Mouse (Mus musculus) cerebellum, postnatal 4 days (tissue): ENCODE results near the gene Gcm2.

ENCODE experiments used
- DNase-seq, 2 experiments: peaks; one replicate each; pipeline ENCODE4 v3.0.0; 2022; ENCODE audit warnings: low spot score in 2 of 2, mixed read lengths in 1 of 2

Gcm2 gene

DNA sequence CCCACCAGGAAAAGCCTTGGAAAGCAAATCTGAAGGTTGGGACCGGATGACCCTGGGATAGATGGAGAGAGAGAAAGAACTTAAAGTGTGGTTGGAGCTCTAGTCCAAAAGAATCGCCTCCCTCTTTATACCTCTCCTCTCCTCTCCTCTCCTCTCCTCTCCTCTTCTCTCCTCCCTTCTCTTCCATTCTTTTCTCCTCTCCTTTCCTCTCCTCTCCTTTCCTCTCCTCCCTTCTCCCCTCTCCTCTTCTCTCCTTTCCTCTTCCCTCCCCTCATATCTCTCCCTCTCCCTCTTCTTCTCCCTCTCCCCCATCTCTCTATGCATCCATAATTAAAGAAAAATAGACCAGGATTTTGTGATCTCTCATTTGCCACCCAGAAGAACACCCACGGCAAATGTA, at the start of gene Gcm2:
TSS of gene Gcm2 (minus strand) at position 101 of the 400 bp plus-strand sequence.
- DNase-seq = no peak

DNA sequence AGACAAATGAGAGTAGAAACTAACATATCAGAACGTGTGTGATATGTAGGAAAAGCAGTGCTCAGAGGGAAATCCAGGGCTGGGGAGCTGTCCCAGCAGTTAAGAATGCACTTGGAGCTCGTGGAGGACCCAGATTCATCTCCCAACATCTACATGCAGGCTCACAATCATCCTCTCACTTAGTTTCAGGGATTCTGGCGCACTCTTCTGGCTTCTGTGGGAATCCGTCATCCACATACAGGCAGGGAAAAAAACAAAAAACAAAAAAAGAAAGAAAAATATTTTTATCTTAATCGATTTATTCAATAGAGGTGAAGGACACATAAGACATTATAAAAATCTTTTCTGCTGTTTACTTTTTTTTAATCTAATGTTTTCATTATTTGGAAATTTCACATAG, 47.6 kb upstream of the Gcm2 start:
- DNase-seq = no peak

DNA sequence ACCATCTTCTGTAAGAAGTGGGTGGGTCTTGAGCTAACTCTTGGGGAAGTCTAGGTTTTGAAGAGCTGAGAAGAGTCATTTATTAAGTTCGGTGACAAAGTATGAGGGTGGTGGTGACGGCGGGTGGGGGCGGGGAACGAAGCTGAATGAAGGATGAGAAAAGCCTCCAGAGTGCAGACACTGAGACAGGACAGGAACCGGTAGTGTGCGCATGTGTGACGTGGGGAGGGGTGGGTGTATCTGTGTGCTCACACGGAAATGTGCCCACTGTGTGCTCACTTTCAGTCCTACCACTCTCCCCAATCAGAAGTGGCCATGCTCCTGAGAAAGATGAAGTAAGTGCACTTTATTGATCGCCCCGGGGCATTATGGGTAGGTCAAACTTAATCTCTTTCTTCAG, 42.3 kb upstream of the Gcm2 start:
- no peak for DNase-seq

DNA sequence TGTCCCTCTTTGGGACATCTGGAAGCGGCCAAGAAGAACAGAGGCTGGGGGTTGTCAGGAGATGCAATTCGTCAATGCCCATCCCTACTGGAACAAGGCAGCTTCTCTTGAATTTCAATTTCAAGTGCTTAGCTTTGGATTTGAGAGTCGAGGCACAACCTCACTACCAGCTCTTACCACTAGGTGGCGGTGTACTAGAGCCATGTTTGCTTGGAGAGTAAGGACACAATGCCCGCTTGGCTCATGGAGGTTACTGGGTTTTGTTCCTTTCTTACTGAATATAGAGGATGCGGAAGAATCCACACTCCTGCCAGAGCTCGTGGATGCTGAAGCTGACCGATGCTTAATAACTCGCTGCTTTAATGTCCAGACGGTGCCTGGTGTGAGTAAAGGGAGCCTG, 35.4 kb upstream of the Gcm2 start:
- peak; percentile 46 to 60 for DNase-seq

DNA sequence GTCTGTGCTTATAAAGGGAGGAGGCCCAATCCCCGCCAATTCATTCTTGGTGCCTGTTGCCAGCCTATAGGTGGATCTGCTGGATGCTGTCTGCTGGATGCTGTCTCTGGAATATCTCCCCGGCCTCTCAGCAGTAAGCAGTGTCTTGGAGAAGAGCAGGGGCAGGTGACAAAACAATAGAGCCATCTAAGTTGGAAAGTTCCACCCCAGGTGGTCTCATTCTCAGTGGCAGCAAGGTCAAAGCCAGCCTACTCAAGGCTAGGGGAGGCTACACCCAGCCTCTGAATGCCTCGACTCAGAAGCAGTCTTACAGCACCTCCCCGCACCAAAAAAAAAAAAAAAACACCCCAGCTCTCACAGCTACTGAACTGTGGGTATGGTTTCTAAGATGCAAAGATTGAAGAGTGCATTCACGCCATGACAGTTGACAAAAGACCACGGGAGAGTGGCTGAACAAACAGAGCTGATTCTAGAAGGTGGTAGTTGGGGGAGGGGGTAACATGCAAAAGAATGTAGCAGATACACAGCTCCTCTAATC, 34.7 kb upstream of the Gcm2 start:
- no peak for DNase-seq

DNA sequence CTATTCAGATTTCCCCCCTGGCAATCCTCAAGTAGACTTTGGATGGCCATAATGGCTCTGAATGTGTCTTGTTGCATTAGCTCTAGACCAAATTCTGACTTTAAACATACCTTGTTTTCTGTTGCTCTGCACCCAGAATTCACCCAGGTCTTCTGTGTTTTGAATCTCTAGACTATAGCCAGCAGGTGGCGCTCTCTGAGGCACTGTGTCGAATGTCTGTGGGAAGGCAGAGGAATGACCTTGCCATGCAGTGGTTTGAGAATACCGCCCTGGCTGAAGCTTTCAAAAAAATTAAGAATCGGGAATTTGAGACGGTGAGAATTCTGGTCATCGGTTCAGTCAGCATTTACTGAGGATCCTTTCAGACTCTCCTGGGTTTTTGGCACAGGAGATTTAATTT, 24.1 kb upstream of the Gcm2 start:
- peak; percentile 56 to 67 for DNase-seq

DNA sequence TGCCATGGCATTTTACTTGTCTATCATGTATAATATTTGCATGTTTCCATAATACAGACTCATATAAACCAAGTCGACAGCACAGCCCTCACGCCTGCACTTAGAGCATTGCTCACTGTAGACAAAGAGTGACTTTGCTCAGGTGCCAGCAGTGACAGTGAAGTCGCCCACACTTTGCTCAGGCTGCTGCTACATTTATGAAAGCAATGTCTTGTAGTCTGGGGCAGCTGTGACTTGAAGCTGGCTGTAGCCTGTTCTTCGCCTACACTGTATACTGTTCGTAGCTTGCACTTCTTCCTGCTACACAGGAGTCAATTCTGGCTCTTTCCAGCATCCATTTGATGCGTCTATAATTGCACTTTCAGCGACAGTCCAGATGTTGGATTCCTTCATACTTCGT, 18.2 kb upstream of the Gcm2 start:
- DNase-seq = no peak

DNA sequence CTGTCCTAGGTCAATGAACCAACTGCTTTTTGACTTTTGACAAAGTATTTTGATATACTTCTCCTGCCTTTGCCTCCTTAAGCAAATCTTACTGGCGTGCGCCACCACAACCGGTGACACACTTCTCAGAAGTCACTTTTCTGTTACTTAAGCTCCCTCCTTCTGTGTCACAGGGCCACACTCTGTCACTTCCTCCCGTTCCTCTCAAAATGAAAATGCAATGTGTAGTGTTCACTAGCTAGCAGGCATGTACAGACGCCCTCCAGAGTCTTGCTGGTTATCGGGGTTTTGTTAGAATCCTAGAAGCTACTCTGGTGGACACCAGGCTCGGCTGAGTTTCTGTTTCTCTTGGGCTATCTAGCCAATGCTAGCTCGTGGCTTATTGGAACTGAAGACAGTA, 17.5 kb upstream of the Gcm2 start:
- no peak for DNase-seq

DNA sequence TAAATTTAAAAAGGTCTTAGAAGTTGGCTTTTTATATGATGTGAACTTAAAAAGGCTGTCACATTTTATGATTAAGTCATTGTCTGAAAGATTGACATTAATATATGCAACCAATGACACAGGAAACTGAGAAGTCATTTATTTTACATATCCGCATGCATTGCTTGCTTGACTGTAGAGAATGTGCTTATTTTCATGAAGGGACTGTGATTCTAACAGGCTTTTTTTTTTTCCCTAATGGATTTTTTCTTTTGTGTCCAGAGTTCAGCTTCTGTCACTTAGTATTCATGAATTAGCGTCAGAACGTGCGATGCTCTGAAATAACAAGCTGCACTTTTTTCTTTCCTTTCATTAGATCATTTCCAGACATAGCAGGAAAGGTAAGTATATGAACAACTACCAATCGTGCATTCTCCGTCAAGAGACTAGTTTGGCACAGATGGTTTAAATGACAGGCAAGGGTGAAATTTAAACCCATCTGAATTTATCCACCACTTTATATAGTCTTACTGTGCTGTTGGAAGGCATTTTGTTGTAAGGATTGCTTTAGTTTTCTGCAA, 12.9 kb upstream of the Gcm2 start:
- no peak for DNase-seq

DNA sequence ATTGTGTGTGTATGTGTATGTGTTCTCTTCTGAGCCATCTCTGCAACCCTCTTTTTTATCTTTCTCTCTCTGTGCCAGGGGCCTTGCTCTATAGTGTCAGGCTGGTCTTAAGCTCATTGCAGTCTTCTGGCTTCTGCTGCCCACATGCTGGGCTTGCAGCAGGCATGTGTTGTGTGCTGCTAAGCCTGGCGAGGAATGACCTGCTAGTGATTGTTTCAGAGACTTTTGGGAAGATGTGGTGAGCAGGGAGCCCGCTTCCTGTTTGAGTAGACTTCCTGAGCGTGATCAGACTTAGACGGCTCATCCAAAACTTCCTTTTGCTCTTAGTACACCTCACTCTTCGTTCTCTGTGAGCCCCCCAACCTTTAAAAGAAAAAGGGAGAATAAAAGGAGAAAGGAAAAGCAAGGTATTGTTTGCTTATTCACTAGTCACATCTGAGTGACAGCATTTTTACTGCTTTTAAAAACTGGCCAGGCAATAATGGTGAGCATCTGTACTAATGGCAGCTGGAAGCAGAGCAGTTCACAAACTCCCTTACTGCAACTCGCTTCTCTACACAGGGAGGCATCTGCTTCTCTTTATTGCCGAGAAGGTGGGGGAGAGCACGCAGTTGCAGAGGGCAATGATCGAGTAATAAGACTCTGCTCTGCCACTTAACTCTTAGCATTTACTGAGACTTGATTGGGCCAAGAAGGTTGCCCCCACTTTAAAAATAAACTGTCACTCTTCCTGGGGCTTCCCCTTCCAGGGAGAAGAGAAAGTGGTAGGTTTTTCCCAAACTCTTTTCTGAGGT, 8.5 kb upstream of the Gcm2 start:
- no peak for DNase-seq

DNA sequence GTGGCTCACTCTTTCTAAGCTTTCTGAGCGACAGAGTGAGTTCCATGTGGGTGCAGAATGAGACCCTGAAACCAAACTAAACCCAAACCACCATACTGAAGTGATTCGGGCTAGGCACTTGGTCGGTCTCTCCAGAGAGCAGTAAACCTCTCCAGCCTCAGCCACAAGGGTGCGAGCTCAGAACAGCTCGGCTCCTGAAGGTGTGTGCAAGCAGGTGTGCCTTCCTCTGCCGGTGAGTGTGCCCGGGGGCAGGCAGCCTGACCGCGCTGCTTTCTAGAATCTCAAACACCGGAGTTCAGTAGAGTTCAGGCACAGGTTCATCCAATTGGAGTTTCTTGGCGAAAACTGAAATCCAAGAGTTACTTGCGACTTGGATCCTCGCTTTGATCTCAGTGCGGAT, 3.1 kb upstream of the Gcm2 start, which contains the start of gene Sycp2l:
TSS of gene Sycp2l (plus strand) at position 368 of the 400 bp plus-strand sequence.
- DNase-seq = no peak

DNA sequence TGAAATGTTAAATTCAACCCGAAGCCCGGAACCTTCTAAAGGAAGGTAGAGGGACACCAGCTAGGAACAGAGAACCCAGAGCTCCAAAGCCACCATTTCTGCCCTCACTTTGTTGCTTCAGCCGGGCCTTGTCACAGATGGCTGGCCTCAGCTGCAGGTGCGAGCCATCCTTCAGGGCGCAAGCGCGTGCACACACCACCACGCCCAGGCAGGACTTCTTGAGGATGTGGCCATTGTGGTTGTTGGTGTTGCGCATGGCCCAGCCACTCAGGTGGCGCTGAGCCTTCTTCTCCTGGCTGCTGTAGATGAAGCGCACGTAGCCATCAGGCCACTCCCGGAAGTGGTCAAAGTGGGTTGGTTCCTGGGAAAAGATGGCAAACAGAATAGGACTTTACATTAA, 5.3 kb downstream of the Gcm2 start:
- DNase-seq = no peak

DNA sequence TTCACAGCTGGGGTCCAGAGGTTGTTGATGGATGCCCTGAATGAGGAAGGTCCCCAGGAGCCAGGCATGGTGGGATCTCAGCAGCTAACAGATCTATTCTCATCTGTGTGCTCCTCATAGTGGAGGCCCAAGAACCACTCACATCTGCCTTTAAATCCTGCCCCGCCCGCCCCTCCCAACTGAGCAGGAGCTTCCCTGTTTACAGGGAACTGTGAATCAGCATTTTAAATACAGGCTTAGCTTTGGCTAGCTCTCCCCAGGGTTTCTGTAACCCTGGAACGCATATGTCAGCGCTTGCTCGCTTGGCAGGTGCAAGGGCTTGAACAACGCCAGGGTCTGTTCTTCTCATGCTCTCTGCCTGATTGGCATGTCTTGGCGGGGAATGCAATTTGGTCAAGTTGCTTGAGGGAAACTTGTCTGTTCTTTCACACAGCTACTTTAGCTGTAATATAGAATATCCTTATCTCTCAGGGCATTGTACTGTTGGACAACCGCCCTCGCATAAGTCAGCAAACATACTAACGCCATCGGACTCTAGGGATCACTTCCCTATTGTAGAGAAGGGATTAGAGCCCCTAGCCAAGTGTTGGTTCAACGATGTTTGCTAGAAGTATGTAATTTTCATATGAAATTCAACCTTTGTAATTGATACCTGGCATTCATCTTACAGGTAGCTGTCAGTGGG, 6.9 kb downstream of the Gcm2 start:
- DNase-seq = no peak

DNA sequence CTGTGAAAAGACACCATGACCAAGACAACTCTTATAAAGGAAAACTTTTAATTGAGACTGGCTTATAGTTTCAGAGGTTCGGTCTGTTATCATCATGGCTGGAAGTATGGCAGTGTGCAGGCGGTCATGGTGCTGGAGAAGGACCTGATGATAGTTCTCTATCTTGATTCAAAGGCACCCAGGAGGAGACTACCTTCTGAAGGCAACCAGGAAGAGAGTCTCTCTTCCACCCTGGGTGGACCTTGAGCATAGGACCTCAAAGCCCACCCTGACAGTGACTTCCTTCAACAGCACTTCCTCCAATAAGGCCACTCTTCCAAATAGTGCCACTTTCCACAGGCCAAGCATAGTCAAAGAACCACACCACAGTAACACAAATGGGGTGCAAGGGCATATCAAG, 10.8 kb downstream of the Gcm2 start:
- no peak for DNase-seq

DNA sequence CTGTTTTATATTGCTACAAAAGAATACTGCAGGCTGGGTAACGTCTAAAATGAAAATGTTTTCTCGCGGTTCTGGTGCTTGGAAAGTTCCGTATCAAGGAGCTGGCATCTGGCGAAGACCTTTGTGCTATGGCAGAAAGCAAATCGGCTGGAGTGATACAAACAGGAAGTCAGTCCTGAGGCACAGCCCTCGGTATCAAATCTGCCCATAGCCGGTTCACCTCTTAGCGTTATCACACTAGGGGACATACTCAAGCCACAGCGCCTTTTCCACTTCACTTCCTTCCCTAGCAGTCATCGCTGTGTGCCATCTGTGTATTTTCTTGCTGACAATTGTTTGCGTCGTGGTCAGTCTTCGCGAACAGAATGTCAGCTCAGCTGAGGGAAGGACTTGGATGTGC, 12.5 kb downstream of the Gcm2 start:
- no peak for DNase-seq

DNA sequence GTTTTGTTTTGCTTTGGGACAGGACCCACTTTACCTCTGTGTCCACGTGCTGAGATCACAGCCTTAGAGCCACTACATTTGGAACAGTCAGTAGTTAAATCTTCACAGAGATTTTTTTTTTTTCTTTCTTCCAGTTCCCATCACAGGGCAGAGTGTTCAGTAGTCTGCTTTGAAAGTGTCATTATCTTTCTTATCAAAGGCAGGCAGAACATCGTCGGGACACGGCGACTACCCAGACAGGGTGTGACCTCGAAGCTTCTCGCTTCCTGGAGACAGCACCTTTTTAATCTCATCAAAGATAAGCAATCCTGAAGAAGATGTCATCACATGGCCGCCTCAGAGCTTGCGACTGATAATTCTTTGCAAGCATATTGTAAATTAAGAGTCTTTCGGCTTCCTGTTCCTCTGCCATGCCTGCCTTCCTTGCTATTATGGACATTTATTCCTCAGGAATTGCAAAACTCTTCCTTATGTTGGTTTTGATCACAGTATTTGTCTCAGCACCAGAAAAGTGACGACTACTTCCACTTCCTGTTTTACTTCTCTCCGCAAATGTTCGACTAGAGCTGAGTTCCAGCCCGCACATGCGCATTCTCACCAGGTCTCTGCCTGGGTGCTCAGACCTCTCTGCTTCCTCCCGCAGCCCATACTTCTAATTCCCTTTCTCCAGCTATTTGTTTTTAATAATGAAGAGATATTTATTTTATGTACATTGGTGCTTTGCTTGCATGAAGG, 13.3 kb downstream of the Gcm2 start:
- no peak for DNase-seq

DNA sequence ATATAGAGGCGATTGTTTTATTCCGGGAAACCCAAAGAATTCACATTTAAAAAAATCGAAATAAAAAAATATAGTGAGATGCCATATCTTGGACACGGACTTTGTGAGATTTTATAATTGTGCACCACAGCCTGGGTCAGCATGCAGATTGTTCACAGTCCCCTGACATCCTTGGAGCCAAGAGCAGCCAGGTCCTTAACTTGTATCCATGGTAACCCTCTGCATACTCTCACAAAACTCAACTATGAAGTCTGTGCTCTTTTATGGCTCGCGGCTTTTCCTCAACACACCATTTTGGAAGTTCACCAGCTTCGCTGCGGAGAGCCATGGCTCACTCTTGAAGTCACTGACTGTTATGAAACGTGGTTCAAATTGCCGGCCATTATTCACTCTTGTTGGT, 16.7 kb downstream of the Gcm2 start:
- no peak for DNase-seq

DNA sequence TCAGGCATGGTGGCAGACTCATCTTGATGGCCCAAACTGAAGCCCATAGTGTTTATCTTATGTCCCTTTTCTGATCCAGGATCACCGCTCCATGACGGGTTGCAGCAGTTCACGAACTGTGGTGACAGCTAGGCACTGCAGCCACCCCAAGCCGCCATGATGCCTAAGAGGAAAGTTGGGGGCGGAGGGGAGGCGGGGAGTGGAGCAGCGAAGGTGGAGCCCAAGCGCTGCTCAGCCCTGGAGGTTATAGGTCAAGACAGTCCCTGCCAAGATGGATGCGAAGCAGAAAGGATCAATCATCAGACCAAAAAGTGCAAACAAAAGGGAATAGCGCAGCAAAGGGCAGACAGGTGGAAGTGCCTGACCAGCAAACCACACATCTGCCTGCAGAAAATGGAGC, 19.6 kb downstream of the Gcm2 start:
- DNase-seq = no peak

DNA sequence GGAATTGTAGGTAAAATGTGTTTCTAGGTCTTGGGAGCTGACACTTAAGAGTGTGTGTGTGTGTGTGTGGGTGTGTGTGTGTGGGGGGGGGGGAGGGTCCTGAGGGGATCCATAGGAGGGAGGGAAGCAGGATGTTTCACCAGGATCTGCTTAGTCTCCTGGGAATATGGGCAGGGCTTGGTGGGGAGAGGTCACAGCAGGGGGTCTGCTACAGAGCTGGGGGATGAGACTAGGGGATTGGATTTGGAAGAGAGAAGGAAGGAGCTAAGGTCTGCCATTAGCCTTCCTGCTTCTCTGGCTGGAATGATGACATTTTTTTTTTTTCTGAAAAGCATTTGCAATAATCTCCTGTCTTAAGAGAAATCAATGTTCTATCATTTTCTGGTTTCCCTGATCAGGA, 22.1 kb downstream of the Gcm2 start:
- DNase-seq = no peak

DNA sequence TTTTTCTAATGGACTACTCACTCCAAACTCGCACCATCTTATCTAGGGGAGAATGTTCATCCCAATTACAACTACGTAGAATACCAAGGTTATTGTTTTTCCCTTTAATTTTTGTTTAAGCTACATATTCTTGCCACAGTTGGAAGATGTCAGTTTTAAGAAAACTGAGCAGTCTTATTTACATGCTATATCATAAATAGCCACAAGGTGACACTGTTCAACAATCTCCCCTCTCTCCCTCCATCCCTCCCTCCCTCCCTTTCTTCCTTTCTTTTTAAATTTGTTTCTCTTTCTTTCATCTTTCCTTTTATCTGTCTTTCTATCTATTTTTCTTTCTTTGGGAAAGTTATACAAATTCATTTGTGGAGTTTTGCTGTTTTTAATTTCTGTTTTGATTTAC, 25.7 kb downstream of the Gcm2 start:
- DNase-seq = no peak

DNA sequence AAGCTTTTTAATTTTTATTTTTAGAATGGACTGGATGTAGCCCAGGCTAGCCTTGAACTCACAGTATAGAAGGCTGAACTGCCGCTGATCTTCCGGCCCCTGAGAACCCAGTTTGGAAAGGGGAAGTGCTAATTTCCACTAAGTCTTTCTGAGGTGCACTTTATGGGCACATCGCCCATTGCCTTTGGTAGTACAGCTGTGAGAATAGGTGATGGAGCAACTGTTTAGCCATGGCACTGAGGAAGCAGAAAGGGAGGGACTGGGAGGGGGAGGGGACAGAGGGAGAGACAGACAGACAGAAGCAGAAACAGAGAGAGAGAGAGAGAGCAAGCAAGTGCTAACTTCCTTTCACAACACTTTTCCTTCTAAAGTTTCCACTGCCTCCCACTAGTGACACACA, 26.3 kb downstream of the Gcm2 start:
- no peak for DNase-seq

DNA sequence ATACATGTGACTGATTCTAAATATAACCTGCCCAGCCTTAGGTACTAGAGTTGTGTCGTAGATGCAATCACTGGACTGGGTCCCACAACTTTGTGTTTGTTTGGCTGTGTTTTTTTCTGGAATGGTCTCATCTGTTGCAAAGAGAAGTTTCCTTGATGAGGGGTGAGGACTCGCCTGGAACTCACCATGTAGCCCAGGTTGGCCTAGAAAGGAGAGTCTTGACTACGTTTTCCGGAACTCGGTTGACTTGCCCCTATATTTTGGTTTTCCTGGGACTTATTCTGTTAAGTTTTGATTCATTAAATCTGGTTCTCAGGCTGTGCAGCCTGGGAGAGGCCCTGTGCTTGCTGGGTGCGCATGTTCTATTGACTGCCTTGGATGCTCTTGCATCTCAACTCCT, 30.1 kb downstream of the Gcm2 start:
- DNase-seq = no peak
